Mouse (Mus musculus) heart, embryonic 10.5 days (tissue): ENCODE data around the gene Stx5a. TPM values are rescaled to one million over a fixed set of nuclear protein-coding genes. Genes with fewer than 3 reads are reported as not detected.

Source experiments
- DNase-seq: peaks from one replicate; pipeline ENCODE4 v3.0.0-alpha.2; 2017; ENCODE audit warnings: low spot score
- H3K27ac ChIP-seq: fragments of 300-500 bp; sonication (generic); 2 replicates; pipeline ENCODE4 v1.5.1; 2016; ENCODE audit warnings: mild to moderate bottlenecking
- H3K27me3 ChIP-seq: fragments of 300-500 bp; sonication (generic); 2 replicates; pipeline ENCODE4 v1.6.1; 2016; ENCODE audit warnings: mild to moderate bottlenecking; ENCODE audit not compliant: poor library complexity, insufficient read depth, severe bottlenecking
- H3K36me3 ChIP-seq: fragments of 300-500 bp; sonication (generic); 2 replicates; pipeline ENCODE4 v1.6.1; 2016; ENCODE audit warnings: mild to moderate bottlenecking, moderate library complexity
- H3K4me1 ChIP-seq: fragments of 300-500 bp; sonication (generic); 2 replicates; pipeline ENCODE4 v1.6.1; 2016; ENCODE audit warnings: mild to moderate bottlenecking
- H3K4me3 ChIP-seq: fragments of 300-500 bp; sonication (generic); 2 replicates; pipeline ENCODE4 v1.5.1; 2016; ENCODE audit warnings: mild to moderate bottlenecking, moderate library complexity
- H3K9me3 ChIP-seq: fragments of 300-500 bp; sonication (generic); 2 replicates; pipeline ENCODE4 v1.6.1; 2016; ENCODE audit warnings: mild to moderate bottlenecking, moderate library complexity
- WGBS: fragments of 180-500 bp; shearing (Covaris S2); methylation state at CpG from one replicate; pipeline ENCODE4 v1.1.7; 2016; 5-methylcytosine and 5-hydroxymethylcytosine counted together
- polyA plus RNA-seq: library from polyadenylated mRNA; unstranded; fragments of >200 nt; fragmentation: Nextera tagmentation; extraction: Ambion mirVana; gene quantifications from 2 replicates; pipeline ENCODE4 v1.2.1, GENCODE M21; 2016

Stx5a gene
- polyA plus RNA-seq, 1 experiment from 2014 or later = 91.1 TPM

GRCm38 (mm10) chr19:8736160-8736467 is 5.1 kb upstream of the Stx5a start:
- peak overlapping the region; percentile 89 for H3K27ac ChIP-seq
- 2% methylated on average over 11 of the region's 11 CpGs for WGBS
- H3K36me3 ChIP-seq = peaks cover 38% of the 10 kb centered on the region
- DNase-seq = no peak
- H3K27me3 ChIP-seq = no peaks in the 10 kb centered on the region
- no peaks in the 10 kb centered on the region for H3K9me3 ChIP-seq
- peak overlapping the region; percentile 94 for H3K4me3 ChIP-seq
- H3K4me1 ChIP-seq = peaks cover 15% of the 10 kb centered on the region

GRCm38 (mm10) chr19:8738911-8739310 is 2.3 kb upstream of the Stx5a start:
- WGBS = 88% methylated on average over 7 of the region's 7 CpGs

GRCm38 (mm10) chr19:8739646-8740045 is 1.6 kb upstream of the Stx5a start:
- H3K9me3 ChIP-seq = no peaks in the 10 kb centered on the region
- H3K4me3 ChIP-seq = no peak overlapping the region
- H3K27me3 ChIP-seq = no peaks in the 10 kb centered on the region
- H3K4me1 ChIP-seq = peaks cover 26% of the 10 kb centered on the region
- no peak overlapping the region for H3K27ac ChIP-seq
- WGBS = 92% methylated on average over 6 of the region's 6 CpGs
- H3K36me3 ChIP-seq = peaks cover 54% of the 10 kb centered on the region
- DNase-seq = no peak

More at GRCm38 (mm10) chr19:8738911-8739310, 2.3 kb upstream of the Stx5a start:
- no peak overlapping the region for H3K4me3 ChIP-seq
- no peaks in the 10 kb centered on the region for H3K9me3 ChIP-seq
- no peak overlapping the region for H3K27ac ChIP-seq
- H3K36me3 ChIP-seq = peaks cover 49% of the 10 kb centered on the region
- peaks cover 26% of the 10 kb centered on the region for H3K4me1 ChIP-seq
- H3K27me3 ChIP-seq = no peaks in the 10 kb centered on the region
- DNase-seq = no peak

- Histone ChIP-seq H3K4me1 (peaks cover 20% of the 10 kb centered on the region), H3K27ac (peak within 1 kb of the TSS; percentile 98), H3K4me3 (peak within 1 kb of the TSS; percentile 97), H3K27me3 (no peaks in the 10 kb centered on the region), H3K36me3 (peaks cover 64% of the 10 kb centered on the region), H3K9me3 (no peaks in the 10 kb centered on the region)
- no peak for DNase-seq
- WGBS = 65% methylated on average over 14 of the region's 14 CpGs
Measured at GRCm38 (mm10) chr19:8740603-8741002, 610 bp upstream of the Stx5a start, which contains the start of gene 1700092M07Rik. Gene 1700092M07Rik (plus strand): TSS chr19:8740718.

- H3K27me3 ChIP-seq = no peaks in the 10 kb centered on the region
- H3K36me3 ChIP-seq = peaks cover 78% of the 10 kb centered on the region
- WGBS = 13% methylated on average over 14 of the region's 14 CpGs
- peak overlapping the region; percentile 97 for H3K4me3 ChIP-seq
- H3K9me3 ChIP-seq = no peaks in the 10 kb centered on the region
- H3K4me1 ChIP-seq = peaks cover 20% of the 10 kb centered on the region
- DNase-seq = no peak
- peak overlapping the region; percentile 98 for H3K27ac ChIP-seq
Measured at GRCm38 (mm10) chr19:8742176-8742575, 963 bp downstream of the Stx5a start.

- H3K27me3 ChIP-seq = no peaks in the 10 kb centered on the region
- no peaks in the 10 kb centered on the region for H3K9me3 ChIP-seq
- H3K4me3 ChIP-seq = no peak overlapping the region
- H3K36me3 ChIP-seq = peaks cover 78% of the 10 kb centered on the region
- WGBS = 87% methylated on average over 1 of the region's 1 CpGs
- H3K27ac ChIP-seq = no peak overlapping the region
- H3K4me1 ChIP-seq = peaks cover 19% of the 10 kb centered on the region
- no peak for DNase-seq
Measured at GRCm38 (mm10) chr19:8745382-8745781, 4.2 kb downstream of the Stx5a start.

GRCm38 (mm10) chr19:8747368-8747767 is 6.2 kb downstream of the Stx5a start:
- no peaks in the 10 kb centered on the region for H3K9me3 ChIP-seq
- peaks cover 91% of the 10 kb centered on the region for H3K36me3 ChIP-seq
- H3K4me1 ChIP-seq = peaks cover 7% of the 10 kb centered on the region
- WGBS = 76% methylated on average over 2 of the region's 2 CpGs
- no peak overlapping the region for H3K4me3 ChIP-seq
- no peak overlapping the region for H3K27ac ChIP-seq
- DNase-seq = no peak
- no peaks in the 10 kb centered on the region for H3K27me3 ChIP-seq

- no peaks in the 10 kb centered on the region for H3K27me3 ChIP-seq
- no peak overlapping the region for H3K27ac ChIP-seq
- H3K4me3 ChIP-seq = peak overlapping the region; percentile 80
- 51% methylated on average over 3 of the region's 3 CpGs for WGBS
- DNase-seq = peak; percentile 63
- no peaks in the 10 kb centered on the region for H3K9me3 ChIP-seq
- peaks cover 48% of the 10 kb centered on the region for H3K36me3 ChIP-seq
- H3K4me1 ChIP-seq = peaks cover 19% of the 10 kb centered on the region
Measured at GRCm38 (mm10) chr19:8755652-8756051, 14.4 kb downstream of the Stx5a start.

GRCm38 (mm10) chr19:8756635-8757387 is 15.6 kb downstream of the Stx5a start, which contains the start of gene Nxf1:
Gene Nxf1 (plus strand): TSS chr19:8757073.
- peaks cover 19% of the 10 kb centered on the region for H3K4me1 ChIP-seq
- H3K27me3 ChIP-seq = no peaks in the 10 kb centered on the region
- H3K9me3 ChIP-seq = no peaks in the 10 kb centered on the region
- H3K4me3 ChIP-seq = peak within 1 kb of the TSS; percentile 80
- peak within 1 kb of the TSS; percentile 95 for H3K27ac ChIP-seq
- WGBS = under 1% methylated on average over 75 of the region's 75 CpGs
- H3K36me3 ChIP-seq = peaks cover 41% of the 10 kb centered on the region
- DNase-seq = peak; percentile 96

GRCm38 (mm10) chr19:8757471-8757998 is 16.3 kb downstream of the Stx5a start:
- Histone ChIP-seq H3K9me3 (no peaks in the 10 kb centered on the region), H3K27me3 (no peaks in the 10 kb centered on the region), H3K4me1 (peaks cover 19% of the 10 kb centered on the region), H3K27ac (peak overlapping the region; percentile 95), H3K4me3 (peak overlapping the region; percentile 80), H3K36me3 (peaks cover 41% of the 10 kb centered on the region)
- 6% methylated on average over 14 of the region's 14 CpGs for WGBS
- no peak for DNase-seq

GRCm38 (mm10) chr19:8758899-8759298 is 17.7 kb downstream of the Stx5a start:
- DNase-seq = no peak
- Histone ChIP-seq H3K9me3 (no peaks in the 10 kb centered on the region), H3K36me3 (peaks cover 43% of the 10 kb centered on the region), H3K4me3 (0 out of 2 replicates have a peak overlapping the region, but pooled peaks have one; percentile 80), H3K27me3 (no peaks in the 10 kb centered on the region), H3K4me1 (peaks cover 19% of the 10 kb centered on the region), H3K27ac (no peak overlapping the region)
- WGBS = 77% methylated on average over 2 of the region's 2 CpGs

- Histone ChIP-seq H3K36me3 (peaks cover 44% of the 10 kb centered on the region), H3K4me1 (peaks cover 10% of the 10 kb centered on the region)
Measured at GRCm38 (mm10) chr19:8760757-8761156, 19.5 kb downstream of the Stx5a start.

GRCm38 (mm10) chr19:8763276-8763675 is 22.1 kb downstream of the Stx5a start:
- H3K4me3 ChIP-seq = no peak overlapping the region
- no peak for DNase-seq
- 0 out of 2 replicates have a peak, but pooled peaks cover 7% of the 10 kb centered on the region for H3K9me3 ChIP-seq
- WGBS = 89% methylated on average over 4 of the region's 4 CpGs
- no peaks in the 10 kb centered on the region for H3K27me3 ChIP-seq
- peaks cover 2% of the 10 kb centered on the region for H3K4me1 ChIP-seq
- H3K36me3 ChIP-seq = peaks cover 67% of the 10 kb centered on the region
- H3K27ac ChIP-seq = no peak overlapping the region

More at GRCm38 (mm10) chr19:8760757-8761156, 19.5 kb downstream of the Stx5a start:
- 87% methylated on average over 2 of the region's 2 CpGs for WGBS
- no peak overlapping the region for H3K4me3 ChIP-seq
- DNase-seq = no peak
- 0 out of 2 replicates have a peak, but pooled peaks cover 7% of the 10 kb centered on the region for H3K9me3 ChIP-seq
- H3K27me3 ChIP-seq = no peaks in the 10 kb centered on the region
- H3K27ac ChIP-seq = no peak overlapping the region
